8 mouse cellular contexts compared by ENCODE assay signal in genomic region chr14:60513560-60513959, GRCm38 (mm10).
DNase-seq lines count a peak whose midpoint lies in the region; ATAC-seq and TF ChIP-seq lines count a peak whose summit lies in the region.

No protein-coding gene starts in this region.

- no peaks in the 10 kb centered on the region for H3K27me3 ChIP-seq in kidney, postnatal 0 days (ENCODE audit: insufficient read depth, low read length)
- H3K27me3 ChIP-seq in neural tube, embryonic 13.5 days = no peaks in the 10 kb centered on the region

- H3K4me3 ChIP-seq in kidney, postnatal 0 days (replicated peaks; ENCODE audit: low read depth, low read length) = no peak overlapping the region
- no peak overlapping the region for H3K4me3 ChIP-seq in neural tube, embryonic 13.5 days

- no peaks in the 10 kb centered on the region for H3K36me3 ChIP-seq in kidney, postnatal 0 days (ENCODE audit: insufficient read depth, low read length)
- no peaks in the 10 kb centered on the region for H3K36me3 ChIP-seq in neural tube, embryonic 13.5 days

- WGBS in kidney, postnatal 0 days = 20% methylated on average over 8 of the region's 8 CpGs
- WGBS in neural tube, embryonic 13.5 days = 26% methylated on average over 8 of the region's 8 CpGs

- no peak overlapping the region for H3K4me2 ChIP-seq in kidney, postnatal 0 days (ENCODE audit: low read length)
- 0 out of 2 replicates have a peak overlapping the region, but pooled peaks have one; percentile 22 for H3K4me2 ChIP-seq in neural tube, embryonic 13.5 days

- peak; percentile 83 for TF ChIP-seq CTCF in kidney, postnatal 0 days (IDR thresholded peaks at IDR 0.05; ENCODE audit: low read depth)

- H3K9ac ChIP-seq in kidney, postnatal 0 days (ENCODE audit: low read depth, low read length) = no peak overlapping the region
- H3K9ac ChIP-seq in neural tube, embryonic 13.5 days = no peak overlapping the region

- no peak overlapping the region for H3K27ac ChIP-seq in kidney, postnatal 0 days
- no peak overlapping the region for H3K27ac ChIP-seq in neural tube, embryonic 13.5 days (replicated peaks)

- no peaks in the 10 kb centered on the region for H3K9me3 ChIP-seq in kidney, postnatal 0 days (replicated peaks; ENCODE audit: low read length)
- H3K9me3 ChIP-seq in neural tube, embryonic 13.5 days = no peaks in the 10 kb centered on the region

- ATAC-seq in kidney, postnatal 0 days (replicated peaks; ENCODE audit: low FRiP score, low read depth) = no peak
- ATAC-seq in CD4-positive, CD25-positive, alpha-beta regulatory T cell, adult 4 months = peak; percentile 51
- ATAC-seq in granulocyte monocyte progenitor cell, adult 5-6 weeks (replicated peaks; ENCODE audit: poor library complexity, severe bottlenecking) = 0 out of 2 replicates have a peak, but pooled peaks have one; percentile 40
- ATAC-seq in neural tube, embryonic 13.5 days (ENCODE audit: low read depth) = no peak; the same call in 1 of the 2 replicates
- no peak for ATAC-seq in monocyte, adult 5-6 weeks (replicated peaks; ENCODE audit: insufficient number of reproducible peaks, low FRiP score, low TSS enrichment, poor library complexity, severe bottlenecking)

- peak; percentile 81 for DNase-seq in kidney, postnatal 0 days (ENCODE audit: low spot score)
- no peak for DNase-seq in kidney, postnatal 14 days
- DNase-seq in R1 (ENCODE audit: low read depth, low spot score) = peak; percentile 56
- no peak for DNase-seq in adrenal gland, postnatal 10 days

- no peaks in the 10 kb centered on the region for H3K4me1 ChIP-seq in kidney, postnatal 0 days (replicated peaks; ENCODE audit: insufficient read depth, low read length)
- H3K4me1 ChIP-seq in neural tube, embryonic 13.5 days (replicated peaks) = 0 out of 2 replicates have a peak, but pooled peaks cover 3% of the 10 kb centered on the region

Comparison
In these comparisons a context has a peak if more than half of its experiments do, and no peak if none do; other contexts are left out.
1. DNase-seq: peak in kidney, postnatal 0 days (single experiment) and R1 (single experiment); none in kidney, postnatal 14 days (single experiment) and adrenal gland, postnatal 10 days (single experiment).
2. ATAC-seq: peak in CD4-positive, CD25-positive, alpha-beta regulatory T cell, adult 4 months (single experiment) and granulocyte monocyte progenitor cell, adult 5-6 weeks (single experiment); none in kidney, postnatal 0 days (single experiment), neural tube, embryonic 13.5 days (single experiment) and monocyte, adult 5-6 weeks (single experiment).